Mouse (Mus musculus) small intestine, adult 2 months (tissue): ENCODE results near the gene Mitd1.

Experiments used
- CTCF ChIP-seq: fragments of 200-500 bp; IDR thresholded peaks from 2 replicates; pipeline ENCODE4 v1.5.1; 2012; ENCODE audit warnings: low read depth, mild to moderate bottlenecking, control low read depth, inconsistent platforms, low read length, moderate library complexity, mixed read lengths; ENCODE audit not compliant: insufficient replicate concordance, insufficient read length; ENCODE audit errors: extremely low read depth
- POLR2A ChIP-seq: fragments of 200-500 bp; IDR thresholded peaks from 2 replicates; pipeline ENCODE4 v1.6.1; 2012; ENCODE audit warnings: low read depth, mild to moderate bottlenecking, control low read depth, inconsistent platforms, low read length, moderate library complexity

DNA sequence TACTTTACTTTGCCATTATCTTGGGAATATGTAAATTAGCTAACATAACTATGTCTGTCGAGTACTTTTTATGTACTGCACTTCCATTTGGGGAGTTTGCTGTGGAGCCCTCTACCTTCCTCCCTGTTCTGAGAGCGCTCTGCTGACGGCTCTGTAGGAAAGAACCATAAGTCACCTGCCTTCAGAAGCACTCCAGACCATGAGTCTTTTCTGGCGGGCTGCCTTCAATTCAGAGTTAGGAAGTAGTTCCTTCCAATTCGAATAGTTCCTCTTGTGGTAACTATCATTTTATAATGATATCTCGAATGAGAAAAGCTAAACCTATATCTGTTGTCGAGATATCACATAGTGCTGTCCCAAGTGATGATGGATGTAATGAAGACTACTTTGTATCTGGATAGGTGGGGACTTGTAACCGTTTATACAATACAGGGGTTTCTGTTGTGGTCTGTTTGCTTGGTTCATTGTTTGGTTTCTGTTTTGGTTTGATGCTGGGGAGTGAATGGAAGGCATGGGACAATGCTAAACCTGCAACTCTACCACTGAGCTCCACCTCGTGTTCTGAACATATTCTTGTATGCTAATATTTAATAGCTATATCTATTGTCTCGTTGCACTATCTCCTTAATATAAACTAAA lies 22.4 kb downstream of the Mitd1 start:
- no peak for TF ChIP-seq POLR2A
- no peak for TF ChIP-seq CTCF
